Mouse (Mus musculus) olfactory bulb, adult 2 months (tissue): Measurements from ENCODE around the gene Fam170b.

ENCODE experiments used
- CTCF ChIP-seq: fragments of 200-500 bp; IDR thresholded peaks from 2 replicates; pipeline ENCODE4 v1.5.1; 2012; ENCODE audit warnings: low read depth, mild to moderate bottlenecking, low read length, moderate library complexity; ENCODE audit not compliant: insufficient read depth
- POLR2A ChIP-seq: fragments of 200-500 bp; IDR thresholded peaks from 2 replicates; pipeline ENCODE4 v1.6.1; 2012; ENCODE audit warnings: mild to moderate bottlenecking, low read depth, low read length, moderate library complexity; ENCODE audit not compliant: insufficient read depth

GRCm38 (mm10) chr14:32801016-32801661, 32.6 kb upstream of the Fam170b start:
- no peak for TF ChIP-seq POLR2A
- no peak for TF ChIP-seq CTCF
